In genomic region chr2:130638101-130638611, GRCm38 (mm10) we compare ENCODE assay signal across 15 mouse cellular contexts. TPM values are rescaled to one million over a fixed set of nuclear protein-coding genes. Genes with fewer than 3 reads are reported as not detected.
DNase-seq lines count a peak whose midpoint lies in the region; ATAC-seq and TF ChIP-seq lines count a peak whose summit lies in the region.
"Had no signal": no experiment of that assay in that cellular context is flagged by ENCODE, and none has a peak within 500 bp of the region (broad histone marks: within the 10 kb centered on the region; RNA-seq: fewer than 3 reads in every experiment).

No protein-coding gene starts in this region.

- no peak overlapping the region for H3K4me3 ChIP-seq in cerebellum, adult 2 months (replicated peaks; ENCODE audit: insufficient read depth, low read depth, low read length)
- H3K4me3 ChIP-seq in kidney, adult 2 months (ENCODE audit: insufficient read depth, low read depth, low read length): peak overlapping the region; percentile 72
- no peak overlapping the region for H3K4me3 ChIP-seq in liver, embryonic 12.5 days
- H3K4me3 ChIP-seq: forebrain, embryonic 13.5 days; lung, embryonic 15.5 days; neural tube, embryonic 15.5 days had no signal

- peak overlapping the region; percentile 21 for H3K4me2 ChIP-seq in liver, embryonic 12.5 days
- H3K4me2 ChIP-seq: forebrain, embryonic 13.5 days; lung, embryonic 15.5 days; neural tube, embryonic 15.5 days had no signal

- no peak for ATAC-seq in liver, embryonic 12.5 days
- ATAC-seq in granulocyte monocyte progenitor cell, adult 5-6 weeks (replicated peaks; ENCODE audit: poor library complexity, severe bottlenecking): no peak
- ATAC-seq: forebrain, embryonic 13.5 days had no signal

- no peak for TF ChIP-seq POLR2A in cerebellum, adult 2 months (IDR thresholded peaks at IDR 0.05; ENCODE audit: borderline replicate concordance, insufficient read depth, low read length)
- TF ChIP-seq POLR2A in kidney, adult 2 months (IDR thresholded peaks at IDR 0.05; ENCODE audit: low read depth, low read length): no peak

- H3K9ac ChIP-seq in liver, embryonic 12.5 days: no peak overlapping the region
- H3K9ac ChIP-seq: forebrain, embryonic 13.5 days; lung, embryonic 15.5 days; neural tube, embryonic 15.5 days had no signal

- no peaks in the 10 kb centered on the region for H3K27me3 ChIP-seq in cerebellum, adult 2 months (ENCODE audit: control insufficient read depth, insufficient read depth, low read length)
- no peaks in the 10 kb centered on the region for H3K27me3 ChIP-seq in kidney, adult 2 months (replicated peaks; ENCODE audit: control insufficient read depth, insufficient read depth, low read length)
- H3K27me3 ChIP-seq in liver, embryonic 12.5 days (replicated peaks): peaks cover 88% of the 10 kb centered on the region

- no peak for TF ChIP-seq CTCF in cerebellum, adult 2 months (IDR thresholded peaks at IDR 0.05; ENCODE audit: borderline replicate concordance, insufficient read depth, low read depth, low read length)
- TF ChIP-seq CTCF in kidney, adult 2 months (conservative IDR thresholded peaks at IDR 0.05; ENCODE audit: insufficient read depth, insufficient read length, low read depth, low read length): no peak

- H3K27ac ChIP-seq in cerebellum, adult 2 months (ENCODE audit: insufficient read depth, low read length): no peak overlapping the region
- peak overlapping the region; percentile 94 for H3K27ac ChIP-seq in kidney, adult 2 months (ENCODE audit: insufficient read depth, low read depth, low read length)
- no peak overlapping the region for H3K27ac ChIP-seq in liver, embryonic 12.5 days
- H3K27ac ChIP-seq: forebrain, embryonic 13.5 days; lung, embryonic 15.5 days; neural tube, embryonic 15.5 days had no signal

- H3K36me3 ChIP-seq in kidney, adult 2 months (ENCODE audit: control insufficient read depth, insufficient read depth, low read length): 0 out of 2 replicates have a peak, but pooled peaks cover 2% of the 10 kb centered on the region
- H3K36me3 ChIP-seq in liver, embryonic 12.5 days: no peaks in the 10 kb centered on the region
- H3K36me3 ChIP-seq: lung, embryonic 15.5 days had no signal

- peaks cover 43% of the 10 kb centered on the region for H3K4me1 ChIP-seq in cerebellum, adult 2 months (ENCODE audit: control insufficient read depth, insufficient read depth, low read length)
- peaks cover 49% of the 10 kb centered on the region for H3K4me1 ChIP-seq in kidney, adult 2 months (ENCODE audit: control insufficient read depth, insufficient read depth, low read length)
- peaks cover 39% of the 10 kb centered on the region for H3K4me1 ChIP-seq in liver, embryonic 12.5 days

- peak; percentile 48 for DNase-seq in cerebellum, adult 11-12 months
- no peak for DNase-seq in cerebellum, adult 2 months
- peak; percentile 61 for DNase-seq in ES-CJ7 (ENCODE audit: low read depth, low spot score)
- peak; percentile 97 for DNase-seq in kidney, adult 2 months
- DNase-seq in layer of hippocampus, adult 8-10 months (ENCODE audit: low spot score in 2 of 2): no peak
- no peak for DNase-seq in urinary bladder, adult 18-20 months (ENCODE audit: low spot score in 2 of 2)
- DNase-seq: layer of hippocampus, adult 9-11 months; midbrain, embryonic 14.5 days; spleen, adult 18-20 months; thymus, postnatal 36 days had no signal

- no peaks in the 10 kb centered on the region for H3K9me3 ChIP-seq in liver, embryonic 12.5 days (replicated peaks)
- H3K9me3 ChIP-seq: forebrain, embryonic 13.5 days; lung, embryonic 15.5 days; neural tube, embryonic 15.5 days had no signal

- WGBS in cerebellum, adult 2 months: 45% methylated on average over 16 of the region's 16 CpGs
- 21% methylated on average over 16 of the region's 16 CpGs for WGBS in kidney, adult 2 months
- WGBS in liver, embryonic 12.5 days (ENCODE audit: insufficient replicate concordance): 40% methylated on average over 16 of the region's 16 CpGs

RNA-seq across cellular contexts. Expression of gene Lzts3, which starts 4.4 kb away (rescaled TPM):
- 89.4 and 94.9 TPM in 2 replicates for polyA plus RNA-seq in cerebellum, adult 2 months (2012; rRNA removed)
- polyA plus RNA-seq in kidney, adult 2 months (2012; rRNA removed): 169 and 188 TPM in 2 replicates
- 1.6 and 1.7 TPM in 2 replicates for polyA plus RNA-seq in liver, embryonic 12.5 days (2016; fragmentation: Nextera tagmentation; extraction: Ambion mirVana)
- total RNA-seq in granulocyte monocyte progenitor cell, adult 5-6 weeks (2014; fragmentation: Nextera tagmentation): 1.2 TPM in 1 of 2 replicates, not detected in the other
- total RNA-seq in granulocyte monocyte progenitor cell, adult 5-6 weeks (2017): 0.13 and 0.57 TPM in 2 replicates
- 100 to 1,000 TPM; 142 to 190 (median 164) TPM for total RNA-seq in layer of hippocampus, adult 8-10 months (2022)

RNA-seq across cellular contexts. Expression of gene Ubox5, which starts 8.3 kb away (rescaled TPM):
- polyA plus RNA-seq in cerebellum, adult 2 months (2012; rRNA removed): 9.6 and 9.8 TPM in 2 replicates
- polyA plus RNA-seq in kidney, adult 2 months (2012; rRNA removed): 7.3 and 8.0 TPM in 2 replicates
- polyA plus RNA-seq in liver, embryonic 12.5 days (2016; fragmentation: Nextera tagmentation; extraction: Ambion mirVana): 7.8 and 8.4 TPM in 2 replicates
- 7.0 and 9.3 TPM in 2 replicates for total RNA-seq in granulocyte monocyte progenitor cell, adult 5-6 weeks (2014; fragmentation: Nextera tagmentation)
- total RNA-seq in granulocyte monocyte progenitor cell, adult 5-6 weeks (2017): 5.9 and 10.0 TPM in 2 replicates
- total RNA-seq in layer of hippocampus, adult 8-10 months (2022): 10 to 100 TPM; 10.3 to 12.1 (median 10.8) TPM

RNA-seq across cellular contexts. Expression of gene Fastkd5, which starts 8.3 kb away (rescaled TPM):
- 5.4 and 5.7 TPM in 2 replicates for polyA plus RNA-seq in cerebellum, adult 2 months (2012; rRNA removed)
- 3.4 and 4.0 TPM in 2 replicates for polyA plus RNA-seq in kidney, adult 2 months (2012; rRNA removed)
- 16.1 and 16.9 TPM in 2 replicates for polyA plus RNA-seq in liver, embryonic 12.5 days (2016; fragmentation: Nextera tagmentation; extraction: Ambion mirVana)
- total RNA-seq in granulocyte monocyte progenitor cell, adult 5-6 weeks (2014; fragmentation: Nextera tagmentation): 15.6 and 16.3 TPM in 2 replicates
- total RNA-seq in granulocyte monocyte progenitor cell, adult 5-6 weeks (2017): 17.1 and 19.3 TPM in 2 replicates
- 1 to 10 TPM; 7.3 to 9.6 (median 9.4) TPM for total RNA-seq in layer of hippocampus, adult 8-10 months (2022)

RNA-seq across cellular contexts. Expression of gene Ddrgk1, which starts 26.3 kb away (rescaled TPM):
- polyA plus RNA-seq in cerebellum, adult 2 months (2012; rRNA removed): 98.5 and 109 TPM in 2 replicates
- polyA plus RNA-seq in kidney, adult 2 months (2012; rRNA removed): 143 and 152 TPM in 2 replicates
- 46.1 and 48.7 TPM in 2 replicates for polyA plus RNA-seq in liver, embryonic 12.5 days (2016; fragmentation: Nextera tagmentation; extraction: Ambion mirVana)
- total RNA-seq in granulocyte monocyte progenitor cell, adult 5-6 weeks (2014; fragmentation: Nextera tagmentation): 50.3 and 111 TPM in 2 replicates
- total RNA-seq in granulocyte monocyte progenitor cell, adult 5-6 weeks (2017): 84.5 and 86.3 TPM in 2 replicates
- 100 to 1,000 TPM in 3 of 4 experiments, 10 to 100 TPM in 1; 95.9 to 122 (median 110) TPM for total RNA-seq in layer of hippocampus, adult 8-10 months (2022)

RNA-seq across cellular contexts. Expression of gene Itpa, which starts 29.3 kb away (rescaled TPM):
- 50.7 and 57.9 TPM in 2 replicates for polyA plus RNA-seq in cerebellum, adult 2 months (2012; rRNA removed)
- 33.9 and 34.2 TPM in 2 replicates for polyA plus RNA-seq in kidney, adult 2 months (2012; rRNA removed)
- 69.9 and 75.2 TPM in 2 replicates for polyA plus RNA-seq in liver, embryonic 12.5 days (2016; fragmentation: Nextera tagmentation; extraction: Ambion mirVana)
- total RNA-seq in granulocyte monocyte progenitor cell, adult 5-6 weeks (2014; fragmentation: Nextera tagmentation): 80.5 and 90.4 TPM in 2 replicates
- total RNA-seq in granulocyte monocyte progenitor cell, adult 5-6 weeks (2017): 64.1 and 76.7 TPM in 2 replicates
- total RNA-seq in layer of hippocampus, adult 8-10 months (2022): 10 to 100 TPM; 32.1 to 36.0 (median 34.7) TPM

Comparison
In these comparisons a context has a peak if more than half of its experiments do, and no peak if none do; other contexts are left out.
1. DNase-seq: peak in cerebellum, adult 11-12 months (single experiment), ES-CJ7 (single experiment) and kidney, adult 2 months (single experiment); none in cerebellum, adult 2 months (0 of 2), layer of hippocampus, adult 8-10 months (0 of 2) and urinary bladder, adult 18-20 months (0 of 2).
2. RNA of gene Lzts3, which starts 4.4 kb away (polyA plus RNA-seq): 169 to 188 TPM in kidney, adult 2 months and 89.4 to 94.9 TPM in cerebellum, adult 2 months; 1.6 to 1.7 TPM in liver, embryonic 12.5 days; every median in the first group is over 10 times any median in the second.